In the genomic region with DNA sequence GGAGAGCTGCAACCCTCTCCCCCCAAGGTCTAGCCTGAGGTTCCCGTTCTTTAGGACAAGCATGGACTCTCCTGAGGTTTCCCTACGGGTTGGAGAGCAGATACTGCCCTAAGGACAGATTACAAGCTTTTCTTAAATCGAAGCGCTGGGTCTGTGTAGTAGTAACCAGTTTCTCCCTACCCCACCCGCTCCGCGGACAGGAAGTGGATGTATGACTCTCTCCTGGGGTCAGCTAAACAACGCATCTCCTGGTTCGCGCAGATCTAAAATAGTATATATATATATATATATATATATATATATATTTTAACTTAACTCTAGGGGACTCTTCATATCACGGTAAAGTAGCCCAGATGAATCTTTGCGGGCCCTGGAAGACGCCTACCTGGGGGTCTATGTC, we compare ENCODE assay signal across 9 mouse cellular contexts. TPM values are rescaled to one million over a fixed set of nuclear protein-coding genes. Genes with fewer than 3 reads are reported as not detected.
DNase-seq lines count a peak whose midpoint lies in the region; ATAC-seq and TF ChIP-seq lines count a peak whose summit lies in the region.
"Had no signal": no experiment of that assay in that cellular context is flagged by ENCODE, and none has a peak within 500 bp of the region (broad histone marks: within the 10 kb centered on the region; RNA-seq: fewer than 3 reads in every experiment).

No protein-coding gene starts in this region.

- no peak for ATAC-seq in hindbrain, embryonic 15.5 days (ENCODE audit: low FRiP score, low read depth)
- peak; percentile 11; the same call in 1 of the 2 replicates for ATAC-seq in midbrain, postnatal 0 days (ENCODE audit: low FRiP score)
- ATAC-seq in megakaryocyte-erythroid progenitor cell, adult 5-6 weeks (replicated peaks; ENCODE audit: low FRiP score, low TSS enrichment, poor library complexity, severe bottlenecking) = no peak

- peak overlapping the region; percentile 83 for H3K9ac ChIP-seq in hindbrain, embryonic 15.5 days
- H3K9ac ChIP-seq in midbrain, postnatal 0 days (replicated peaks; ENCODE audit: low read length, poor library complexity, severe bottlenecking) = peak overlapping the region; percentile 70

- no peaks in the 10 kb centered on the region for H3K27me3 ChIP-seq in kidney, adult 2 months (replicated peaks; ENCODE audit: control insufficient read depth, insufficient read depth, low read length)
- no peaks in the 10 kb centered on the region for H3K27me3 ChIP-seq in hindbrain, embryonic 15.5 days
- no peaks in the 10 kb centered on the region for H3K27me3 ChIP-seq in midbrain, postnatal 0 days (ENCODE audit: insufficient read depth, low read length)
- H3K27me3 ChIP-seq: Patski had no signal

- peak overlapping the region; percentile 96 for H3K4me2 ChIP-seq in hindbrain, embryonic 15.5 days
- H3K4me2 ChIP-seq in midbrain, postnatal 0 days (ENCODE audit: low read depth, low read length, poor library complexity, severe bottlenecking) = peak overlapping the region; percentile 96

- no peaks in the 10 kb centered on the region for H3K36me3 ChIP-seq in kidney, adult 2 months (ENCODE audit: control insufficient read depth, insufficient read depth, low read length)
- no peaks in the 10 kb centered on the region for H3K36me3 ChIP-seq in hindbrain, embryonic 15.5 days
- no peaks in the 10 kb centered on the region for H3K36me3 ChIP-seq in midbrain, postnatal 0 days (ENCODE audit: insufficient read depth, low read length)

- H3K4me1 ChIP-seq in kidney, adult 2 months (ENCODE audit: control insufficient read depth, insufficient read depth, low read length) = no peaks in the 10 kb centered on the region
- 0 out of 2 replicates have a peak, but pooled peaks cover 2% of the 10 kb centered on the region for H3K4me1 ChIP-seq in brown adipose tissue, adult 24 weeks (ENCODE audit: control insufficient read depth, insufficient read depth, insufficient read length, low read length)
- H3K4me1 ChIP-seq in hindbrain, embryonic 15.5 days (replicated peaks) = peaks cover 16% of the 10 kb centered on the region
- no peaks in the 10 kb centered on the region for H3K4me1 ChIP-seq in midbrain, postnatal 0 days (ENCODE audit: insufficient read depth, low read length)

- peak overlapping the region; percentile 50 for H3K4me3 ChIP-seq in kidney, adult 2 months (ENCODE audit: insufficient read depth, low read depth, low read length)
- H3K4me3 ChIP-seq in brown adipose tissue, adult 24 weeks (ENCODE audit: insufficient read depth, low read depth, low read length) = peak overlapping the region; percentile 78
- peak overlapping the region; percentile 70 for H3K4me3 ChIP-seq in hindbrain, embryonic 15.5 days
- peak overlapping the region; percentile 62 for H3K4me3 ChIP-seq in midbrain, postnatal 0 days (ENCODE audit: low read depth, low read length)

- H3K27ac ChIP-seq in kidney, adult 2 months (ENCODE audit: insufficient read depth, low read depth, low read length) = no peak overlapping the region
- H3K27ac ChIP-seq in brown adipose tissue, adult 24 weeks (replicated peaks; ENCODE audit: low read depth, low read length) = no peak overlapping the region
- H3K27ac ChIP-seq in hindbrain, embryonic 15.5 days (replicated peaks) = no peak overlapping the region
- H3K27ac ChIP-seq in midbrain, postnatal 0 days (ENCODE audit: low read depth, low read length) = no peak overlapping the region

- no peak for TF ChIP-seq CTCF in kidney, adult 2 months (conservative IDR thresholded peaks at IDR 0.05; ENCODE audit: insufficient read depth, insufficient read length, low read depth, low read length)
- no peak for TF ChIP-seq CTCF in midbrain, postnatal 0 days (IDR thresholded peaks at IDR 0.05)

- no peaks in the 10 kb centered on the region for H3K9me3 ChIP-seq in hindbrain, embryonic 15.5 days
- no peaks in the 10 kb centered on the region for H3K9me3 ChIP-seq in midbrain, postnatal 0 days (ENCODE audit: low read length)

- 9% methylated on average over 13 of the region's 13 CpGs for WGBS in kidney, adult 2 months
- 7% methylated on average over 13 of the region's 13 CpGs for WGBS in hindbrain, embryonic 15.5 days
- WGBS in midbrain, postnatal 0 days = 5% methylated on average over 13 of the region's 13 CpGs

- no peak for DNase-seq in kidney, adult 2 months
- DNase-seq in kidney, adult 11 months = no peak
- no peak for DNase-seq in midbrain, postnatal 0 days (ENCODE audit: low spot score)
- DNase-seq in ovary, adult 18-20 months (ENCODE audit: low spot score) = no peak
- DNase-seq in ovary, postnatal 10 days (ENCODE audit: low spot score) = no peak

- no peak for TF ChIP-seq POLR2A in kidney, adult 2 months (IDR thresholded peaks at IDR 0.05; ENCODE audit: low read depth, low read length)

RNA-seq across cellular contexts. Expression of gene Hebp2, which starts 0.6 kb away (rescaled TPM):
- polyA plus RNA-seq in kidney, adult 2 months (2012; rRNA removed) = 1.9 and 2.9 TPM in 2 replicates
- 13.4 and 28.3 TPM in 2 replicates for polyA plus RNA-seq in brown adipose tissue, adult 24 weeks (2012; ENCODE audit: insufficient read depth, insufficient read length, missing spikeins)
- polyA plus RNA-seq in hindbrain, embryonic 15.5 days (2015; fragmentation: Nextera tagmentation; extraction: Ambion mirVana) = 11.8 and 13.7 TPM in 2 replicates
- 5.8 and 5.9 TPM in 2 replicates for total RNA-seq in midbrain, postnatal 0 days (2014; rRNA removed)
- polyA plus RNA-seq in midbrain, postnatal 0 days (2015; fragmentation: Nextera tagmentation; extraction: Ambion mirVana) = 10.1 and 10.4 TPM in 2 replicates
- total RNA-seq in megakaryocyte-erythroid progenitor cell, adult 5-6 weeks (2014; fragmentation: Nextera tagmentation) = not detected in 2 replicates
- total RNA-seq in megakaryocyte-erythroid progenitor cell, adult 5-6 weeks (2017) = not detected in 2 replicates
